Mouse (Mus musculus): ENCODE data around the gene Macf1.

DNA sequence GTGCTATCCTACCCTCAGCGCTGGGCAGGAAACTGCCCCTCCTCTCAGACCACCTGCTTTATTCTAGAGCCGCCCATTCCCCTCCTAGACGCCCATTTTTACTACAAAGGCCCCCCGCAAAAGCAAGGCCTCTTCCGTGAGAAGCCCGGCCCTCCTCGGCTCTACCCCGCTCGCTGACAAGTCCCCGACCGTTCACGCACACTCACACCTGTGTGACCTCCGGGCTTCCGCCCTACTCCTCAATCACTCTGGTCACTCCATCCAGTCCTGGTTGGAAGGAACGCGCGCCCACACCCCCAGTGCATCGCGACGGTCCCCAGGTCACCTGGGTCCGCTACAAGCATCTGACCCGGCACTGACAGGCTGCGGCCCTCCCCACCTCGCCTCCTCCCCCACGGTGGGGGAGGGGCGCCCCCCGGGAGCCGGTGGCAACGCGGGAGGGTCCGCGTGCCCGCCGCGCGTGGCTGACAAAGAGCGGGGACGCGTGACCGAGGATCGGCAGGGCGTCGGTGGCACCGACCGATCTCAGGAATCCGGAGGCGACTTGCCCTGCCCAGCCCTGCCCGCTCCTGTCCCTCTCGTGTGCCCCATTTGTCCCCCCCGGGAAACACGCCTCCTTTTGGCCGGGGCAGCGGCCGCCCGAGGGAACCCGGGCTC, 2.3 kb upstream of the Macf1 start:
- TF ChIP-seq POLR2A (IDR thresholded peaks at IDR 0.05; ENCODE audit: low read depth, low read length) (no peak), CTCF (IDR thresholded peaks at IDR 0.05; ENCODE audit: extremely low read depth, insufficient read length, insufficient replicate concordance, low read depth, low read length) (no peak)
